In genomic region chr14:20785231-20785630, GRCm38 (mm10) we compare ENCODE assay signal across 9 mouse cellular contexts. TPM values are rescaled to one million over a fixed set of nuclear protein-coding genes. Genes with fewer than 3 reads are reported as not detected.
DNase-seq lines count a peak whose midpoint lies in the region; ATAC-seq lines count a peak whose summit lies in the region.
"Had no signal": no experiment of that assay in that cellular context is flagged by ENCODE, and none has a peak within 500 bp of the region (broad histone marks: within the 10 kb centered on the region; RNA-seq: fewer than 3 reads in every experiment).

No protein-coding gene starts in this region.

- H3K36me3 ChIP-seq in embryonic facial prominence, embryonic 13.5 days = peaks cover 96% of the 10 kb centered on the region
- H3K36me3 ChIP-seq in embryonic facial prominence, embryonic 10.5 days (replicated peaks) = peaks cover 100% of the 10 kb centered on the region
- H3K36me3 ChIP-seq in intestine, embryonic 15.5 days = peaks cover 24% of the 10 kb centered on the region

- no peak overlapping the region for H3K27ac ChIP-seq in embryonic facial prominence, embryonic 13.5 days
- no peak overlapping the region for H3K27ac ChIP-seq in embryonic facial prominence, embryonic 10.5 days (replicated peaks)
- H3K27ac ChIP-seq in intestine, embryonic 15.5 days = peak overlapping the region; percentile 29; the same call in 1 of the 2 replicates
- H3K27ac ChIP-seq: embryonic facial prominence, embryonic 15.5 days had no signal

- H3K9ac ChIP-seq in embryonic facial prominence, embryonic 13.5 days = no peak overlapping the region; the same call in 1 of the 2 replicates
- H3K9ac ChIP-seq in intestine, embryonic 15.5 days = no peak overlapping the region
- H3K9ac ChIP-seq: embryonic facial prominence, embryonic 15.5 days had no signal

- no peak for DNase-seq in embryonic facial prominence, embryonic 10.5 days (ENCODE audit: low spot score)
- peak; percentile 84 for DNase-seq in CD4-positive helper T cell, adult 2 months (ENCODE audit: low read depth, low spot score)
- DNase-seq in natural killer cell, adult 2 months (ENCODE audit: low spot score in 2 of 2) = peak; percentile 77 to 86
- no peak for DNase-seq in right cerebral cortex, postnatal 10 days (ENCODE audit: low spot score in 2 of 2)
- no peak for DNase-seq in layer of hippocampus, adult 18-20 months (ENCODE audit: low spot score in 2 of 2)
- DNase-seq in retina, postnatal 1 day = no peak

- no peak overlapping the region for H3K4me3 ChIP-seq in embryonic facial prominence, embryonic 13.5 days
- no peak overlapping the region for H3K4me3 ChIP-seq in embryonic facial prominence, embryonic 10.5 days
- H3K4me3 ChIP-seq in intestine, embryonic 15.5 days (replicated peaks) = no peak overlapping the region
- H3K4me3 ChIP-seq: embryonic facial prominence, embryonic 15.5 days had no signal

- no peaks in the 10 kb centered on the region for H3K27me3 ChIP-seq in embryonic facial prominence, embryonic 13.5 days
- H3K27me3 ChIP-seq in embryonic facial prominence, embryonic 10.5 days (replicated peaks; ENCODE audit: low read depth, poor library complexity, severe bottlenecking) = no peaks in the 10 kb centered on the region
- no peaks in the 10 kb centered on the region for H3K27me3 ChIP-seq in intestine, embryonic 15.5 days (replicated peaks)
- H3K27me3 ChIP-seq: embryonic facial prominence, embryonic 15.5 days had no signal

- no peak overlapping the region for H3K4me2 ChIP-seq in embryonic facial prominence, embryonic 13.5 days
- no peak overlapping the region for H3K4me2 ChIP-seq in intestine, embryonic 15.5 days (replicated peaks)
- H3K4me2 ChIP-seq: embryonic facial prominence, embryonic 15.5 days had no signal

- 0 out of 2 replicates have a peak, but pooled peaks have one; percentile 39 for ATAC-seq in embryonic facial prominence, embryonic 13.5 days (ENCODE audit: insufficient number of reproducible peaks, insufficient read depth, low FRiP score, low TSS enrichment, low read depth)
- no peak for ATAC-seq in intestine, embryonic 15.5 days

- no peaks in the 10 kb centered on the region for H3K9me3 ChIP-seq in embryonic facial prominence, embryonic 13.5 days
- no peaks in the 10 kb centered on the region for H3K9me3 ChIP-seq in embryonic facial prominence, embryonic 10.5 days
- no peaks in the 10 kb centered on the region for H3K9me3 ChIP-seq in intestine, embryonic 15.5 days
- H3K9me3 ChIP-seq: embryonic facial prominence, embryonic 15.5 days had no signal

- H3K4me1 ChIP-seq in embryonic facial prominence, embryonic 13.5 days = peaks cover 25% of the 10 kb centered on the region
- peaks cover 27% of the 10 kb centered on the region for H3K4me1 ChIP-seq in embryonic facial prominence, embryonic 10.5 days
- peaks cover 25% of the 10 kb centered on the region for H3K4me1 ChIP-seq in intestine, embryonic 15.5 days (replicated peaks)

- WGBS in embryonic facial prominence, embryonic 13.5 days = 46% methylated on average over 1 of the region's 1 CpGs
- WGBS in embryonic facial prominence, embryonic 10.5 days = 79% methylated on average over 1 of the region's 1 CpGs
- WGBS in intestine, embryonic 15.5 days = 76% methylated on average over 1 of the region's 1 CpGs

RNA-seq across cellular contexts. Expression of gene Camk2g, which starts 8.7 kb away (rescaled TPM):
- polyA plus RNA-seq in embryonic facial prominence, embryonic 13.5 days (2015; fragmentation: Nextera tagmentation; extraction: Ambion mirVana) = 62.6 and 75.3 TPM in 2 replicates
- 43.9 and 50.6 TPM in 2 replicates for polyA plus RNA-seq in embryonic facial prominence, embryonic 10.5 days (2016; fragmentation: Nextera tagmentation; extraction: Ambion mirVana)
- polyA plus RNA-seq in intestine, embryonic 15.5 days (2015; fragmentation: Nextera tagmentation; extraction: Ambion mirVana) = 37.1 and 42.3 TPM in 2 replicates
- 100 to 1,000 TPM; 225 to 233 TPM for total RNA-seq in layer of hippocampus, adult 18-20 months (2021)

RNA-seq across cellular contexts. Expression of gene Ndst2, which starts 50.9 kb away (rescaled TPM):
- 27.5 and 28.5 TPM in 2 replicates for polyA plus RNA-seq in embryonic facial prominence, embryonic 13.5 days (2015; fragmentation: Nextera tagmentation; extraction: Ambion mirVana)
- 24.4 and 25.6 TPM in 2 replicates for polyA plus RNA-seq in embryonic facial prominence, embryonic 10.5 days (2016; fragmentation: Nextera tagmentation; extraction: Ambion mirVana)
- 20.4 and 21.9 TPM in 2 replicates for polyA plus RNA-seq in intestine, embryonic 15.5 days (2015; fragmentation: Nextera tagmentation; extraction: Ambion mirVana)
- 10 to 100 TPM; 14.9 to 17.6 TPM for total RNA-seq in layer of hippocampus, adult 18-20 months (2021)

RNA-seq across cellular contexts. Expression of gene Plau, which starts 51.2 kb away (rescaled TPM):
- 2.3 and 2.4 TPM in 2 replicates for polyA plus RNA-seq in embryonic facial prominence, embryonic 13.5 days (2015; fragmentation: Nextera tagmentation; extraction: Ambion mirVana)
- polyA plus RNA-seq in embryonic facial prominence, embryonic 10.5 days (2016; fragmentation: Nextera tagmentation; extraction: Ambion mirVana) = 0.67 and 1.0 TPM in 2 replicates
- polyA plus RNA-seq in intestine, embryonic 15.5 days (2015; fragmentation: Nextera tagmentation; extraction: Ambion mirVana) = 2.5 and 2.9 TPM in 2 replicates
- 1 to 10 TPM; 3.3 to 4.5 TPM for total RNA-seq in layer of hippocampus, adult 18-20 months (2021)

Comparison
In these comparisons a context has a peak if more than half of its experiments do, and no peak if none do; other contexts are left out.
1. DNase-seq: peak in CD4-positive helper T cell, adult 2 months (single experiment) and natural killer cell, adult 2 months (2 of 2); none in embryonic facial prominence, embryonic 10.5 days (single experiment), right cerebral cortex, postnatal 10 days (0 of 2), layer of hippocampus, adult 18-20 months (0 of 2) and retina, postnatal 1 day (single experiment).